Mouse (Mus musculus): ENCODE data around the gene Lrch1.

Gene Lrch1

GRCm38 (mm10) chr14:74922039-74922736 is 25.5 kb downstream of the Lrch1 start:
- DNase-seq (ENCODE audit: extremely low read depth, insufficient read length, low spot score), result no peak

- DNase-seq (ENCODE audit: extremely low read depth, insufficient read length, low spot score), result no peak
Measured at GRCm38 (mm10) chr14:74921471-74921870, 26.2 kb downstream of the Lrch1 start.

DNA sequence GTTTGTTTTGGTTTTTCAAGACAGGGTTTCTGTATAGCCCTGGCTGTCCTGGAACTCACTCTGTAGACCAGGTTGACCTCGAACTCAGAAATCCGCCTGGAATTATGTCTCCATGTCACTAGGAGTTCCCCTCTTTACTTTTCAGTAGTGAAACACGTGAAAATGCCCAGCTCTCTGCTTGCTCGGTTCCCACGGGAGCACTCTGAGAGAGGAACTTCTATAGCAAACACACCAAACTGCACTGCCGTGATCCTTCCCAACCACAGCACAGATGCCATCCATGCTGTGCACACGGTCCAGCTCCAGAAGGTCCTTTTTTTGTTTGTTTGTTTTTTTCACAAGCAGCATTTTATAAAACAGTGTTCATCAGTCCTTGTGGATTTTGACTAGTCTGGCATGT is 28.5 kb downstream of the Lrch1 start:
- no peak for DNase-seq (ENCODE audit: extremely low read depth, insufficient read length, low spot score)

DNA sequence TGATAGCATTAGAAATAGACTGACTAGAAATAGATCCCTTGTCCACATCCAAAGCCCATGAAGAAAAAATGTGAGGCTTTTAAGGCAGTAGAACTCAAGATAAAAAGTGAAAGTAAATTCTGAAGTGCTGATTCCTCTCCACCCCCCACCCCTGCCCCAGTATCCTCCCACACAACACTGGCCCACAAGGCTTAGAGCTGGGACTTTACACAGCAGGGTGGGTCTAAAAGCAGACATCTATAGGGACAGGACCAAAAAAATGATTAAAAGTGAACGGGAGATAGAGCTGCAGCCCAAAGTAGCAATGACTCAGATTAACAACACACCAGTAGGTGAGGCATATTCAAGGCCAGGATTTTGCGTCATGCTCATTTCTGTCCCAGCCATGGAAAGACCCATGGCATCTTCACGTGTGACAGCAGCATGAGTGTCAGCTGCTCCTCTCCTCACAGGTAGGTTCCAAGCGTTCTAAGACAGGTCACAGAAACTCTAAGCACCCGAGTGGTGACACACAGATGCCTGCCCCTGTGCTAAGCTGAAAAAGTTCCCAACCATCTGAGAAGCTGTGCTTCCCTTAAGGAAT is 29.1 kb downstream of the Lrch1 start:
- no peak for DNase-seq (ENCODE audit: extremely low read depth, insufficient read length, low spot score)

GRCm38 (mm10) chr14:74917504-74918124 is 30.1 kb downstream of the Lrch1 start:
- no peak for DNase-seq (ENCODE audit: extremely low read depth, insufficient read length, low spot score)

DNA sequence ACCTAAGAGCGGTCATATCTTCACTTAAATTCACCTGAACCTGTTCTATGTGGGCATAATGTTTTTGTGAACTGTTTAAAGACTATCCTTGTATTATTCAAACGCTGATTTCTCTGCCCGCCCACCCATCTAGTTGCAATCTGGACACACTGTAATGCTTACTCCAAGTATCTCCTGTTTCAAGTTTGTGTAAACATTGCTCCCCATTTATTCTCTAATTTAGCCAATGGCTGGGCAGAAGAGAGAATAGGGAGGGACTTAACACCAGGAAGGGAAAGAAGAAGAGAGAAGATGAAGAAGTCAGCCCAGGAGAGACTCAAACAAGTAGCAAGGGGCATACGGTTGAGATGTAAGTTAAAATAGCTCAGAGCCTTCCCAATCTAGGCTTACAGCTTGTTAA is 31.0 kb downstream of the Lrch1 start:
- no peak for DNase-seq (ENCODE audit: extremely low read depth, insufficient read length, low spot score)

DNA sequence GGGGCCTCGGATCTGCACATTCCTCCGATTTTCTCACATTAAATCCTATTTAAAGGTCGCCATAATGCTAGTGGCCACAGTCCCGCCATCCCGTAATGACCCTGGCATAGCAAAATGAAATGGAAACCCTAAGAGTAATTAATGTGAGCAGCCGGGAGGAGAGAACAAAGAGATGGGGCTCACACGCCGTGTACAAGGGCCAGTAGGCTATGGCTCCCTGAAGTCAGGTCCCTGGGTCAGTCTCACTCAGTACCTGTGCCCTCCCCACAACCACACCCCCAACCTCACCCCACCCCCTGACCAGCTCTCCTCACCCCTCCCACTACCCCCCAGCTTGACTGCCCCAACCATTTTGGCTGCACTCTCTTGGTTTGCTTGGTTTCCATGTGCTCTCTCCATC is 31.6 kb downstream of the Lrch1 start:
- DNase-seq (ENCODE audit: extremely low read depth, insufficient read length, low spot score), result no peak

- DNase-seq (ENCODE audit: extremely low read depth, insufficient read length, low spot score), result no peak
Measured at GRCm38 (mm10) chr14:74915658-74916057, 32.0 kb downstream of the Lrch1 start.

- no peak for DNase-seq (ENCODE audit: extremely low read depth, insufficient read length, low spot score)
Measured at GRCm38 (mm10) chr14:74915025-74915424, 32.7 kb downstream of the Lrch1 start.

- DNase-seq (ENCODE audit: extremely low read depth, insufficient read length, low spot score), result no peak
Measured at GRCm38 (mm10) chr14:74913381-74914230, 34.1 kb downstream of the Lrch1 start.

DNA sequence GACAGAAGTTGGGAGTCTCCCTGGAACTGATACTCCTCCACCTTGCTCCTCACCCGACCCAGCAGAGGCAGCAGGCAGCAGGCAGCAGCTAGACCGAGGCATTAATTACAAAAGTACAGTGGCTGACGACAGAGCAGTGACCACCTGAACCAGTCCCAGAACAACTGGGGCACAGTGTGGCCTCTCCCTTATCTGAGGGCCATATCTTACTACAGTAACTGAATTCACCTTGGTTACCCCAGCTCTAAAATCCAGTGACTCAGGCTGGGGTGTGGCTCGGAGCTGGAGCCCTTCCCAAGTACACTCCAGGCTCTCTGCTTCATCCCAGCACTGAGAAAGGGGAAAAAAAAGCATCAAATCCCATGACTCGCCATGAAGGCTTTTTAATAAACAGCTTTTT is 37.3 kb downstream of the Lrch1 start:
- peak; percentile 59 for DNase-seq (ENCODE audit: extremely low read depth, insufficient read length, low spot score)

GRCm38 (mm10) chr14:74909021-74909420 is 38.7 kb downstream of the Lrch1 start:
- no peak for DNase-seq (ENCODE audit: extremely low read depth, insufficient read length, low spot score)

- DNase-seq (ENCODE audit: extremely low read depth, insufficient read length, low spot score), result no peak
Measured at GRCm38 (mm10) chr14:74908250-74908649, 39.4 kb downstream of the Lrch1 start.

GRCm38 (mm10) chr14:74907706-74908105 is 40.0 kb downstream of the Lrch1 start:
- DNase-seq (ENCODE audit: extremely low read depth, insufficient read length, low spot score), result no peak

- no peak for DNase-seq (ENCODE audit: extremely low read depth, insufficient read length, low spot score)
Measured at GRCm38 (mm10) chr14:74905990-74906389, 41.7 kb downstream of the Lrch1 start.

- no peak for DNase-seq (ENCODE audit: extremely low read depth, insufficient read length, low spot score)
Measured at GRCm38 (mm10) chr14:74904442-74904841, 43.2 kb downstream of the Lrch1 start.

GRCm38 (mm10) chr14:74903047-74903446 is 44.6 kb downstream of the Lrch1 start:
- peak; percentile 47 for DNase-seq (ENCODE audit: extremely low read depth, insufficient read length, low spot score)

- DNase-seq (ENCODE audit: extremely low read depth, insufficient read length, low spot score), result no peak
Measured at GRCm38 (mm10) chr14:74900705-74901369, 46.8 kb downstream of the Lrch1 start.

DNA sequence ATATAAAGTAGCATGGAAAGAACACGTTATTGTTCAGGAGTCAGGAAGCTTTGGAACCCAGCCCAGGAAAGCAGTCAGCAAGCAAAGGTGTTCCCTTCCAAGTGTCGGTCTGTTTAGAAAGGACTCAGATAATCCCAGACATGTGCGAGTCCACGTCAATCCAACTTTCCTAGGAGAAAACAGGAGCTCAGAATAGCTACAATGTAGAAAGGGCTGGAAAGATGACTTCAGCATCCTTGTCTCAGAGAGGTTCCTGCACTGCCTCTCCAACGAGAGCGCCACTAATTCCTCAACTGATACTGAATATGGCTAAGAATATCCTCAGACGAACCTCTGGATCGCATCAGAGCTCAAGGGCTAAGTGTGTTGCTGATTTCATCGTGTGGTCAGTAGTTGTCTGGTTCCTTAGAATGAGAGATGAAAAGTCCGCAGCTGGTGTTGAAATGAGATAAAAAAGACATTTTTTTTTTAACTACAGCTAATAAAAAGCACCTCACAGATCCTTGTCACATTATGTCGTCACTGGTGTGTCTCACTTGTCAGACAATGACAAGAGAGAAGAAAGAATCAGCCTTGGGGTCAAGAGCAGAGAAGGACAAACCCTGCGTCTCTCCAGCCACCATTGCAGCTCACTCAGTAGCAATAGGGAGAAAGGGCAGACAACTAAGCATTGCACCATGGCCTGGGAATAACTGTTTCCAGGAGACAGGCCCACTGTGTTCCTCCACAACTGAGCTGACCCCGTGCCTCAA is 47.5 kb downstream of the Lrch1 start:
- no peak for DNase-seq (ENCODE audit: extremely low read depth, insufficient read length, low spot score)

GRCm38 (mm10) chr14:74898939-74899338 is 48.7 kb downstream of the Lrch1 start:
- DNase-seq (ENCODE audit: extremely low read depth, insufficient read length, low spot score), result no peak
